Mouse (Mus musculus): ENCODE data around the gene Rps18.
A peak's percentile ranks its signal among the peaks of the same experiment; 100 is the strongest.

Rps18 gene

DNA sequence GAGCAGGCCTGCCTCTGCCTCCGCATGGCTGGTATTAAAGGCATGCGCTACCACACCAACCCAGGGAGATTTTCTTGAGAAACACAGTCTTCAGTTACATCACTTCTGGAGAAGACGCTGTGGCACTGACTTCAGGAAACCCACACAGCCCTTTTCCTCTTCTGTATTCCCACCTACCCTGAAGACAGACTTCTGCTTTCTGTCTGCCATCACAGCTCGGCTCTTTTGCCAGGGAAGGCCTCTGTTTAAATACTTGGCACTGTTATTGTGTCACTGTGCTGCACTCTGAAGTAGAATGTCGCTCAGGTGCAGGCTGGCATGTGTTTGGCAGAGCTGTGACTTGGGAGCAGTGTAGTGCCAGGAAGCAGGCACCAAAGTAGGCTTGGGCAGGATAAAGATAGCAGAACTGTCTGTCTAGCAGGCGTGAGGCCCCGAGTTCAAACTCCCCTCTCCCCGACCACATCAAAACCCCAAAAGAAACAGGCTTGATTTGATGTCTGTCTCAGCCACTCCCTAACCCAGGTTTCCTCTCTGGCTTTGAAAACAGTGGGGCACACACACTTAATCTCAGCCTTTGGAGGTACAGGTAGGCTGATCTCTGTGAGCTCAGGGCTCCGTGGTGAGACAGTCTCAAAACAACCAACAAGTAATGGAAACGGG is 8.2 kb downstream of the Rps18 start:
- no peak for DNase-seq (ENCODE audit: low spot score in 2 of 2)

DNA sequence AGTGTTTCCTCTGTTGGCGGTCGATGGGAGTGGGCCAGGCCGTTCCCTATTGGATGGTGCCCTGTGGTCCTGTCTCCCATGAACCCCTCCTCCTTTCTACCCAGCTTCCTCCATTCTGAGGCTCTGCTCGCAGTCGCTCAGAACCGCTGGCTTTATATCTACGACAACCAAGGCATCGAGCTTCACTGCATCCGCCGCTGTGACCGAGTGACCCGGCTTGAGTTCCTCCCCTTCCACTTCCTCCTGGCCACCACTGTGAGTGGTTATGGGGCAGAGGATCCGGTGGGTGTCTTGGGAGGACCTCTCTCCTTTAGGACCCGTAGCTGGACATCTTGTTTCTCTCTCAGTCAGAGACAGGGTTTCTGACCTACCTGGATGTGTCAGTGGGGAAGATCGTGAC is 12.3 kb downstream of the Rps18 start:
- DNase-seq (ENCODE audit: low spot score in 2 of 2): no peak

DNA sequence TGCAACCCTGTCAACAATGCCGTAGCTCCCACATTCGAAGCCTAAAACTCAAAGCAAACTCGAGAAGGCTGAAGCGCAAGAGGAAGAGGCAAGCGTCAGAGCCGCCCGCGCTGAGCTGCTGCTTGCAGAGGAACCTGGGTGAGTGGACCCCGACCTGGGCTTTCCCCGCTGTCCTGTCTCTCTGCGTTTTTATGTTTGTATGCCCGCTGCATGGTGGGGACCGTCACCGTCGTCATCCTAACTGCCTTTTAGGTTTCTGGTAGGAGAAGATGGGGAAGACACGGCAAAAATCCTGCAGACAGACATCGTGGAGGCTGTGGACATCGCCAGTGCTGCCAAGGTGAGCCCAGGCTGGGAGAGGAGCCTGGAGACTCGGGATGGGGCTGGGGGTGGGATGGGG is 14.4 kb downstream of the Rps18 start:
- DNase-seq (ENCODE audit: low spot score in 2 of 2): no peak

DNA sequence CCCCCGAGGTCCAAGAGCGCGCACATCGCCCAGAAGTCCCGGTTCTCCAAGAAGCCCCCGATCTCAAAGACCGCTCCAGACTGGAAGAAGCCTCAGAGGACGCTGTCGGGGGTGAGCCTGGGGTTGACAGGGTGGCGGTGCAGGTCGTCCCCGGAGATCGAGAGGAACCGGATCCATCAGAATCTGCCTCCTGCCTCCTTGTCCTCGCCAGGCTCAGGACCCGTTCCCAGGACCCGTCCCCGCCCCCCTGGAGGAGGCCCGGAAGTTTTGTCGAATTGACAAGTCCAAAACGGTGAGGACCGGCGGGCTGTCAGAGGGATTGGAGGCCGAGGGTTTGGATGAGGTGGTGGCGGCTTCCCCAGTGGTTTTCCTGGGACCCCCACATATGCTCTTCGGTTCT is 14.8 kb downstream of the Rps18 start:
- DNase-seq (ENCODE audit: low spot score in 2 of 2): no peak

DNA sequence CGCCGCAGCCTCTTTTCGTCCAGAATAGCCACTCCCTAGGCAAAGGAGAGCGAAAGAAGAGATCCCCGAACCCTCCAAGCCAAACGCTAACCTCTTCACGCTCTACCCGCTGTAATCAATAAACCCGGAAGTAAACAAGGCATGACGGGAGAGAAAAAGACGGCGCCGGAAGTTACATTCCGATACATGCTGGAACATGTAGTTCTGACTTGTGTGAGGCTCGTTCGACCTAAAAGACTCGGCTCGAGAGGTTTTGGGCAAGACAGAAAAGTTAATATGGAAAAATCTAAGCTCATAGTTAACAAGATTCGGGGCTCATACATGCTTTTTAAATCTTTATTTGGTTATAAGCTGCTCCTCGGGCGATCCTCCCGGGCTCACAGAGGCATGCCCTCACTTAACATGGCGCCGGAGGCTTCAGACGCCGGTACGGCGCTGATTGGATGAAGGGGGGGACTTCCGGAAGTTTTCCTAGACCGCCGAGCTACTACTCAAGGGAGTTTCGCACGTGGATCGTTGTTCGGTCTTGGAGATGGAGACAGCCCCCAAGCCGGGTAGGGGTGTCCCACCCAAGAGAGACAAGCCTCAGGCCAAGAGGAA is 15.5 kb downstream of the Rps18 start, which contains the start of the genes Pfdn6 and Wdr46:
Pfdn6 (minus strand) TSS at position 138 of the 600 bp plus-strand sequence.
Wdr46 (plus strand) TSS at position 455 of the 600 bp plus-strand sequence.
- DNase-seq (ENCODE audit: low spot score in 2 of 2): peak; percentile 89 to 93

DNA sequence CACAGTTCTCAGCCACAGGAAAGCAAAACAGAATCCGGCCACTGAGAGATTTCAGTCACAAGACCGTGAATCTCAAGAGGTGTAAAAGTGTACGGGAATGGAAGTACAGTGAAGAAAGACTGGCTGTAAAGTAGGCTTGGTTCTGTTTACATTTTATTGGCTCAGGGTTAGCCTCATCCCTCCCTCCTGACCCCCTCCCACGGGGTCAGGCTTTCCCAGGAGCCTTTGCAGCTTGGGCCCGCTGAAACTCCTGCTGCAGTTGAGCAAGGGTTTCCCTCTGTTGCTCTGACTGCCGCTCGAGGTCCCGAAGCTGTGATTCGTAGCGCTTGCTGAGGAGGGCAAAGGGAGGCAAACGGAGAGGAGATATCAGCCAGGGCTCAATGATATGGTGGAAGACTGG is 17.0 kb downstream of the Rps18 start:
- DNase-seq (ENCODE audit: low spot score in 2 of 2): no peak

DNA sequence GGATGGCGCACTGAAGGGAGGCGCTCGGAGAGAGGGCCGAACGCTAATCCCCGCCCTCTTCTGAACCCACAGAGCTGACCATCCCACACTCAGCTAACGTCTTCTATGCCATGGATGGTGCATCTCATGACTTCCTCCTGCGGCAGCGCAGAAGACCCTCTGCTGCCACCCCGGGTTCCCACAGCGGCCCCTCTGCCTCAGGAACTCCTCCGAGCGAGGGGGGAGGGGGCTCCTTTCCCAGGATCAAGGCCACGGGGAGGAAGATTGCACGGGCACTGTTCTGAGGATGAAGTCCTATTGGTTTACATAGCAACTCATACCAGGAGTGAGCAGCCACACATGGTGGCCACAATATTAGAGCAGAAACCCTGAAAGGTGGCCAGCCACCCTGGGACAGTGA is 18.8 kb downstream of the Rps18 start:
- no peak for DNase-seq (ENCODE audit: low spot score in 2 of 2)

DNA sequence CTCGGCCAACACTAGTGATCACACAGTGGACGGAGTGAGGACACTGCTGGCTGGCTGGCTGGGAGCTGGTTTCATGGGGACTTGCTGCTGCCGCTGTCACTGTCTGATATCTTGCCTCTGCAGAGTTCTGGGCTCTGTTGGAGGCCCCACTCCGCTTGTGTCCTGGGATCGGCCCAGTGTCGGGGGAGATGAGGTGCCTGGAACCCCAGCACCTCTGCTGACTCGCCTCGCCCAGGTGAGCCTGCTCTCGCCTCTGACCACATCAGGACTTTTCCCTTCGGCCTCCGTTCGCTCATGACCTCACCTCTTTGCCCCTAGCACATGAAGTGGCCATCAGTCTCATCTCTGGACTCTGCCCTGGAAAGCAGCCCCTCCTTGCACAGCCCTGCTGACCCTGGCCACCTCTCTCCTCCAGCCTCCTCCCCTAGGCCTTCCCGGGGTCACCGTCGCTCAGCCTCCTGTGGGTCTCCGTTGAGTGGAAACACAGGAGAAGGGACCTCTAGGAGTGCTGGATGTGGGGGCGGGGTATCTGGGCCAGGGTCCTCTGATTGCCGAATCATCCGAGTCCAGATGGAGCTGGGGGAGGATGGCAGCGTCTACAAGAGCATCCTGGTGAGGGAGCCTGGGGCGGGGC is 20.3 kb downstream of the Rps18 start:
- DNase-seq (ENCODE audit: low spot score in 2 of 2): no peak

DNA sequence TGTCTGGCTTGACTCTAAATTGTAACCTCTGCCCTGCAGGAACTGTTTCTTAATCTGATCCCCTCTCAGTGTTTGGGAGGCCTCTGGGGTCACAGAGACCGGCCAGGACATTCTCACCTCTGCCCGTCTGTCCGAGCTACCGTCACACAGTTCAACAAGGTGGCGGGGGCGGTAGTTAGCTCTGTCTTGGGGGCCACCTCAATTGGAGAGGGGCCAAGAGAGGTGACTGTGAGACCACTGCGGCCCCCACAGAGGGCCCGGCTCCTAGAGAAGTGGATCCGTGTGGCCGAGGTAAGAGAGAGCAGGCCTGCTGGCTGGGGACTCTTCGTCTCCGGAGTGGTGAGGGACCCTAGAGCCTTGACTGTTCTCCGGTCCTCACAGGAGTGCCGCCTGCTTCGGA is 22.8 kb downstream of the Rps18 start:
- no peak for DNase-seq (ENCODE audit: low spot score in 2 of 2)

DNA sequence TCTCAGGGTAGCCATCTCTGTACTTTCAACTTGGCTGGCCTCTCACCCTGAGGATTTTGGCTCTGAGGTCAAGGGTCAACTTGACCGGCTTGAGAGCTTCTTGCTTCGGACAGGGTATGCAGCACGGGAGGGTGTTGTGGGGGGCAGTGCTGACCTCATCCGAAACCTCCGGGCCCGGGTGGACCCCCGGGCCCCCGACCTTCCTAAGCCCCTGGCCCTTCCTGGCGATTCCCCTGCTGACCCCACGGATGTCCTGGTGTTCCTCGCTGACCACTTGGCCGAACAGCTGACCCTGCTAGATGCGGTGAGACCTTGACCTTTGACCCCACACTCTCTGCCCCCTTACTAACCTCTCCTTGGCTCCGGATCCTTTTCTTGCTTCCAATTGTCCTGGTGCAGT is 23.4 kb downstream of the Rps18 start:
- no peak for DNase-seq (ENCODE audit: low spot score in 2 of 2)

DNA sequence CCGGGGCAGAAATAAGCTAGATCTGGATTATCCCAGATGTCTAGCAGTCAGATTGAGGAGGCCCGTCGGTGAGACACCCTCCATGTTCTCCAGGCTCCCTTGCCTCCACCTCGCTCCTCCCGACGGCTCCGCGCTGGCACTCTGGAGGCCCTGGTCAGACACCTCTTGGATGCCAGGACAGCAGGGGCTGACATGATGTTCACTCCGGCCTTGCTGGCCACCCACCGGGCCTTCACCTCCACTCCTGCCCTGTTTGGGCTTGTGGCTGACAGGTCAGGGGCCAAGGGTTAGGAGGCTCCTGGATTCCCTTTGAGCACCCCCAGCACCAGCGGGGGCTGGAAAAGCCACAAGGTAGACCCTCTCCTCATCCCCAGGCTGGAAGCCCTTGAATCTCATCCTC is 23.9 kb downstream of the Rps18 start:
- no peak for DNase-seq (ENCODE audit: low spot score in 2 of 2)

DNA sequence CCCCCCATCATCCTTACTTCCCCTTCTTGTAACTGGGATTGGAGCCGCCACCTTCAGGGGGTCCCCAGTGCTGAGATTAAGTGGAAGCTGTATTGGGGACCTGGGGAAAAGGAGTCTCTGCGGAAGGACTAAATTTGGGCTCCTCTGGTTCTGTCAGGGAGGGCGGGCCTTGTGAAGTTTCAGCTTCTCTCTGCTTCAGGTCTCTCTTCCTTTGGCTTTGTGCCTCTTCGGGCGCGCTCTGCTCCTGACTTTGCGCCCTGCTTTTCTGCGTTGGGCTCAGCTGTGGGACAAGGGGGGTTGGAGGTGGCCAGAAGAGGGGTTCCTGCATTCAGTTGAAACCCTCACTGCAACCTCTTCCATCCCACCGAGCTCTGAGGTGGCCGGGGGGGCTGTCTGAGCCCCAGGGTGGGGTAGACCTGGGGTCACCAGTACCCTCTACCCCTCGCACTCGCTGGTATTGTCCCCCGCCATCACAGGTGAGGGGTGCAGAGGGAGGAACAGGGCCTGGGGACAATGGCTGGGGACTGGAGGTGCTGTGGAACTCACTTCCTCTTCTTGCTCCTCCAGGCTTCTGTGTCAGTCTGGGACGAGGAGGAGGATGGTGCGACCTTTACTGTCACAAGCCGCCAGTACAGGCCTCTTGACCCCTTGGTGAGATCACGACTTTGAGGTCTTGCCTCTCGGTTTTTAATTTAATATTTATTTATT is 24.5 kb downstream of the Rps18 start:
- no peak for DNase-seq (ENCODE audit: low spot score in 2 of 2)

DNA sequence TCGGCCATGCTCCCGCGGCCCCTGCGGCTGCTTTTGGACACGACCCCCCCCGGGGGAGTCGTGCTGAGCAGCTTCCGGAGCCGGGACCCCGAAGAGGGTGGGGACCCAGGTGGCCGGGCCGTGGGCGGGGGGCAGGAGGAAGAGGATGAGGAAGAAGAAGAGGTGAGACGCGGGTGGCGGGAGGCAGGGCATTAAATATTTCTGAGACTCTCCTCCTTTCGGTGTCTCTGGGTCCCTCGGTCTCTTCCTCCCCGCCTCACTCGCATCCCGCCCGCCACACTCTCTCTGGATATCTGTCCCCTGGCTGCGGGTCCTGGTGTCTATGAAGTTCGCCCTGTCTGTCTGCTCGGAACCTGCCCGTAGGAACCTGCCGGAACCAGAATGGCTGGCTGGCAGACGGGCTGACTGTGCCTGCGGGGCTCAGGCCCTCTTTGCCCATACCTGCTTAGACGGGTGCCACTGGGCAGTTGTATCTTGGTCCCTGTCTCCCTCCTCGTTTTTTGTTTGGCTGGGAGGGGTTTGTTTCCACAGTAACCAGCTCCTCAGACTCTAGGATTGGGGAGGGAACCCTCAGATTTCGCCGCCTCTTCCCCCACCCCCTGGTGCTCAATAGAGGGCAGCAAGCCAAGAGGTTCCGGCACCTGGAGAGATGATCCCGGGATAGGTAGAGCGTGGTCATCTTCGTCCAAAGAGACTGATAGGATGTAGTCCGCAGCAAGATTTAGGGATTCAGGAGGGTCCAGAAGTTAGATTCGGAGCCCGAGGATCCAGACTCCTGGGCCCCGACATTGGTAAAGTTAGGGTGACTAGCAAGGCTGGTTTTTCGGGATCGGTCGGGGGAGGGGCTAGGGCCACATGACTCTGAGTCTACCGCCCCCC is 25.3 kb downstream of the Rps18 start:
- peak; percentile 70 to 78 for DNase-seq (ENCODE audit: low spot score in 2 of 2)

DNA sequence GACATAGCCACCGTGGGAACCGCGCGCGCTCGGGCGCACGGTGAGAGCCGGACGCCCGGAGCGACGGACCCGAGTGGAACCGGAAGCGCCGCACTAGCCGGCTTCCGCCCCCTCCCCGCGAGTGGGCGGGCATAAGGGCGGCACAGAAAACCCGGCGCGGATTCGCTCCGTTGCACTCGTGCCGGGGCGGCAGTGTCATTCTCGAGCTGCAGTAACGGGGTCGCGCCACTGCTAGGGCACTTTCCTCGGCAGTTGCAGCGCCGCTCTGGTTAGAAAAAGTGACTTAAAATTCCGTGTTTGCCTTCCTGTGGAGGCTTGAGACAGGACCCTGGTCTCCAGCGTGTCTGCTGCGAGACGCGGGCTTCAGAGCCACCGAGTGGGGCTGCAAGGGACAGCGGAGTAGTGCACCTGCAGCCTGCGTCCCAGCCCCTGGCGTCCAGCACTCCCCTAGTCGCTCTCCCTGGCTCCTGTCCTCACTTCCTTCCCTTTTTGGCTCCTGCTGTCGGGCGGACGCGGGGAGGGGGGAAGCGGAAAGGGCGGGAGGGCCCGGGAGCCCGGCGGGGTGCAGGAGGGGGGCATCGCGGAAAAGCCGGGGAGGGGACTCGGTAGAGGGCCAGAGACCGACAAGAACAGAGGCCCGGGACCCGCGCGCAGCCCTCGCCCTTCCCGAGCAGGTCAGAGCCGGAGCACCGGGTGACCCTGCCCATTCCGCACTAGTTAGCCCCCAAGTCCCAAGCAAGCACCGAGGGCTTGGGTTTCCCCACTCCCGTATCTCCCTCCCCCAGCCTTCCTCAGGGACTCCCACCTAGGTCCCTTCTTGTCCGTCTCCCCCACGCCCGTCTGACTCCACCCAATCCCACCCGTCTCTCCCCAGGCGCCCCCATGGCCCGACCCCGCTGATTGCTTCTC is 26.2 kb downstream of the Rps18 start, which contains the start of gene Rgl2:
Rgl2 (plus strand) TSS at position 173 of the 909 bp plus-strand sequence.
- peak; percentile 92 for DNase-seq (ENCODE audit: low spot score in 2 of 2)

DNA sequence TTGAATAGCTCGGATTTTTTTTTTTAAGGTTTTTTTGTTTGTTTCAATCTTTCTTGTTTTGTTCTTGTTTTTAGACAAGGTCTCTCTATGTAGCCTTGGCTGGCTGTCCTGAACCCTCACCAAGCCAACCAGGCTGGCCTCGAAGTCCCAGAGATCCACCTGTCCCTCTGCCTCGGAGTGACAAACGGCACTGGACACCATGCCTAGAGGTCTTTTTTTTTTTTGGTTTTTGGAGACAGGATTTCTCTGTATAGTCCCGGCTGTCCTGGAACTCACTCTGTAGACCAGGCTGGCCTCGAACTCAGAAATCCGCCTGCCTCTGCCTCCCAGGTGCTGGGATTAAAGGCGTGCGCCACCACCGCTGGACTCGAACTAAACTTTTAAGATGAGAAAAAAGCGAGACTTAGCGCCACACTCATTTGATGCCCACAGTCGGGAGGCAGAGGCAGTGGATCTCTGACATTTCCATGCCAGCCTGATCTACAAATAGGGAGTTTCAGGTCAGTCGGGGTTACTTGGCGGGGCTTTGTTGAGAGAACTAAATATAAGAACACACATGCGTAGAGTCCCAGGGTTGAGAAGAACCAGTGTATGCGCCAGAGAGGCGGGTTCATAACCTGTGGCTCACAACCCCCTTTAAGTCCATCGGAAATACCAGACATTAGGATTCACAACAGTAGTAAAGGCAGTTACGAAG is 27.4 kb downstream of the Rps18 start:
- no peak for DNase-seq (ENCODE audit: low spot score in 2 of 2)

DNA sequence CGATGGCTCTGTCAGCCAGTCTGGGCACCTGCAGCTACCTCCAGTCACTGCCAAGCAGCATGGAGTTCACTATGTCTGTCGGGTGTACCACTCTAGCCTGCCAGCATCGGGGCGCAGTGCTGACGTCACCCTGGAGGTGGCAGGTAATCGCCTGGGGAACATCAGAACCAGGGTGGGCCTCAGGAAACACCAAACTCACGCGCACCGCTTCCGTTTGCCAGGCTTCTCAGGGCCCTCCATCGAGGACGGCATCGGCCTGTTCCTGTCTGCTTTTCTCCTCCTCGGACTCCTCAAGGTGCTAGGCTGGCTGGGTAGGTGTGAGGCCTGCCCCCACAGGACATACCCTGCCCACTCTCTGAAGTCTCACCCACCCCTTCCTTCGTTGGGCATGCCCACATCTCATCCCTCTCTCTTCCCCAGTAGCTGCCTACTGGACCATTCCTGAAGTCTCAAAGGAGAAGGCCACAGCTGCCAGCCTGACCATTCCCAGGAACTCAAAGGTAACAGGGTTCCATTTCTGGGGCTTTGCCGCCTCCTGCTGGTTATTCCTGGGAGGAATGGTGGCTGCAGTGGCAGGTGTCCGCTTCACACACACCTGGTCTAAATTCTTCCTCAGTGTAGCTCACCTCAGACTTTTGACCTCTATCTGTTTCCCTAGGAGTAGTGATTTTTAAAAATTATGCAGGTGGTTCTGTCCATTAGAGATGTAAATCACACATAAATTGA is 29.4 kb downstream of the Rps18 start:
- DNase-seq (ENCODE audit: low spot score in 2 of 2): no peak

DNA sequence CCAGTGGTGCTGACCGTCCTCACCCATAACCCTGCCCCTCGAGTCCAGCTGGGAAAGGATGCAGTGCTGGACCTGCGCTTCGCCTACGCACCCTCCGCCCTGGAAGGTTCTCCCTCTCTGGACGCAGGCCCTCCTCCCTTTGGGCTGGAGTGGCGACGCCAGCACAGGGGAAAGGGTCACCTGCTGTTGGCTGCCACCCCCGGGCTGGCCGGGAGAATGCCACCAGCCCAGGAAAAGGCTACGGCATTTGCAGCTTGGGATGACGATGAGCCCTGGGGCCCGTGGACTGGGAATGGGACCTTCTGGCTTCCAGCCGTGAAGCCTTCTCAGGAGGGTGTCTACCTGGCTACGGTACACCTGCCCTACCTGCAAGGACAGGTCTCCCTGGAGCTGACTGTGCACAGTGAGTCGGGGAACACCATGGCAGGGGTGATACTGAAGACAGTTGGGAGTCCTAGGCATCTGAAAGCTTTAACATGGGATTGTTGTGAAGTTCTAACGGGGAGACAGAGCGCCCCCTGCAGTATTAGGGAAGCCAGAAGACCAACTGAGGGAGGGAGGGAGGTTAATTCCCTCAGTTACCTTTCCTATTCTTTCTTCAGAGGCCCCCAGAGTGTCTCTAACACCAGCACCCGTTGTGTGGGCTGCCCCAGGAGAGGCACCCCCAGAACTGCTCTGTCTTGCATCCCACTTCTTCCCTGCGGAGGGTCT is 30.2 kb downstream of the Rps18 start:
- no peak for DNase-seq (ENCODE audit: low spot score in 2 of 2)

DNA sequence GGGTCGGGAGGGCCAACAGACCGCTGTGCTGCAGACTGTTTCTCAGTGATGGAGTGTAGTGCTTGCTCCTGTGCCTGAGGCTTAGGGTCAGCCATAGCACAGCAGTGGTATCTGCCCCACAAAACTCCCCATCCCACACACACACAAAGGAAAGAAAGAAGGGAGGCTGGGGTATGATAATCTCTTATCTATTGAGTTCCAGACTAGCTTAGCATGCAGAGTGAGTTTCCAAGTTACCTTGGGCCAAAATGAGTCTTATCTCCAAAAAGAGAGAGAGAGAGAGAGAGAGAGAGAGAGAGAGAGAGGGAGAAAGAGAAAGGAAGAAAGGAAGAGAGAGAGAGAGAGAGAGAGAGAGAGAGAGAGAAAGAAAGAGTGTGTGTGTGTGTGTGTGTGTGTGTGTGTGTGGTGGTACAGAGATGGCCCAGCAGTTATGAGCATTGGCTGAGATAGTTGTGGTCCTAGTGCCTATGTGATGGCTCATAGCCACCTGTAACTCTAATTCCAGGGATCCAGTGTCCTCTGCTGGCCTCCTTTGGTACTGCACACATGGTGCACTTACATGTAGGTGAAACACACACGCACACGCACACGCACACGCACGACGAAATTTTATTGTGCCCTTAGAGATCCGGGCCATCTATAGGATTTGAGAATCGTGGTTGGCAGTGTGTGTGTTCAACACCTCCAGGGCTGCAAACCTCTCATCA is 31.1 kb downstream of the Rps18 start:
- no peak for DNase-seq (ENCODE audit: low spot score in 2 of 2)

Data from right cerebral cortex, adult 2 months (tissue).